8 mouse cellular contexts compared by ENCODE assay signal in the genomic region with DNA sequence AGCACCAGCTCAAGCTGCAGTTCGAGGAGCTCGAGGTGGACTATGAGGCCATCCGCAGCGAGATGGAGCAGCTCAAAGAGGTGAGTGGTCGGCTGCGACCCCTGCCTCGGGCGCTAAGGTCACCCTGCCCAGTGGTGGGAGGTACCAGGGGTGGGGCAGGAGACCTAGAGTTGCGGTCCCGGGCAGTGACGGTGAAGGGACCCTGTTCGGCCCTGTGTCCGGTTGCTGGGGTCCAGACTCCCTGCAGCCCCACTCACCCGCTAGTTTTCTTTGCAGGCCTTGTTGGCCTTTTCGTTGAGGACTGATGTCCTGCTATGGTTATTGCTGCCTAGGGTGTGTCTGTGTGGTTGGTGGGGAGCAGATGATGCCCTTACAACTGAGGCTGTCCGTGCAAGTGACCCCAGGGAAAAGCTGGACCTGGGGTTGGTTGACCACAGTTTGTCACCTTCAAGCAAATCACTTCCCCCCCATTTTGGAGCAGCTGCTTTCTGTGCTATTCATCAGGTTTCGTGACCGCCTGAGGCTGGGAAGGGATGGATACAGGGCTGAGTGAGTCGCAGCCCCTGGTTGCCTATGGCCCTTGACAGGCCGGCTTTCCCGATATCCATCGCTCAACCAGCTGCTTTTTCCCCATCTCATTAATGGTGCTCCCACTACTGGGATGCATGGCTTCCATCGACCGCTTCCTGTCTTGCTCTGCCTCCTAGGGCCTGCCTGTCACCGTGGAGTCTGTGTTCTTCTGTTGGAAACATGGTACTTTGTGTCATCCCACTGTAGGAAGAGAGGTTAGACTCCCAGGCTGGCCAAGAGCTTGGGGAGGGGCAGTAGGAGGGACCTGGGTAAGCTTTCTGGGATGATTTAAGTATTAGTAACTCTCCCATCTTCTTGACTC. TPM values are rescaled to one million over a fixed set of nuclear protein-coding genes. Genes with fewer than 3 reads are reported as not detected.
DNase-seq lines count a peak whose midpoint lies in the region; ATAC-seq and TF ChIP-seq lines count a peak whose summit lies in the region.

No protein-coding gene starts in this region.

- H3K4me2 ChIP-seq in lung, embryonic 14.5 days = peak overlapping the region; percentile 93
- H3K4me2 ChIP-seq in embryonic facial prominence, embryonic 12.5 days (replicated peaks) = peak overlapping the region; percentile 92
- peak overlapping the region; percentile 91 for H3K4me2 ChIP-seq in hindbrain, postnatal 0 days (ENCODE audit: low read depth, low read length)
- H3K4me2 ChIP-seq in midbrain, embryonic 14.5 days (ENCODE audit: low read length) = peak overlapping the region; percentile 94

- no peaks in the 10 kb centered on the region for H3K27me3 ChIP-seq in lung, embryonic 14.5 days (ENCODE audit: insufficient read depth, low read length)
- H3K27me3 ChIP-seq in embryonic facial prominence, embryonic 12.5 days = no peaks in the 10 kb centered on the region
- no peaks in the 10 kb centered on the region for H3K27me3 ChIP-seq in hindbrain, postnatal 0 days (ENCODE audit: insufficient read depth, low read length)
- no peaks in the 10 kb centered on the region for H3K27me3 ChIP-seq in midbrain, embryonic 14.5 days (ENCODE audit: control insufficient read depth, insufficient read depth, low read length)

- TF ChIP-seq CTCF in lung, embryonic 14.5 days (IDR thresholded peaks at IDR 0.05; ENCODE audit: low read depth) = no peak
- TF ChIP-seq CTCF in hindbrain, postnatal 0 days (IDR thresholded peaks at IDR 0.05; ENCODE audit: low read depth) = no peak

- peak; percentile 25; the same call in 1 of the 2 replicates for ATAC-seq in lung, embryonic 14.5 days (ENCODE audit: insufficient read depth)
- peak; percentile 7 for ATAC-seq in embryonic facial prominence, embryonic 12.5 days (ENCODE audit: insufficient number of reproducible peaks, insufficient read depth, low FRiP score, low TSS enrichment)
- ATAC-seq in hindbrain, postnatal 0 days = no peak
- peak; percentile 18; the same call in 1 of the 2 replicates for ATAC-seq in midbrain, embryonic 14.5 days (ENCODE audit: low FRiP score, low TSS enrichment)
- no peak for ATAC-seq in frontal cortex, adult (ENCODE audit: low TSS enrichment)

- H3K4me3 ChIP-seq in lung, embryonic 14.5 days (ENCODE audit: low read depth, low read length) = peak overlapping the region; percentile 96
- peak overlapping the region; percentile 61 for H3K4me3 ChIP-seq in embryonic facial prominence, embryonic 12.5 days
- H3K4me3 ChIP-seq in hindbrain, postnatal 0 days (ENCODE audit: low read length) = peak overlapping the region; percentile 73
- H3K4me3 ChIP-seq in midbrain, embryonic 14.5 days (replicated peaks; ENCODE audit: low read depth, low read length) = peak overlapping the region; percentile 93

- H3K9ac ChIP-seq in lung, embryonic 14.5 days = peak overlapping the region; percentile 90
- H3K9ac ChIP-seq in embryonic facial prominence, embryonic 12.5 days = peak overlapping the region; percentile 65
- peak overlapping the region; percentile 63 for H3K9ac ChIP-seq in hindbrain, postnatal 0 days (replicated peaks; ENCODE audit: low read length)
- peak overlapping the region; percentile 89 for H3K9ac ChIP-seq in midbrain, embryonic 14.5 days (replicated peaks; ENCODE audit: low read length)

- H3K27ac ChIP-seq in lung, embryonic 14.5 days (ENCODE audit: low read depth) = peak overlapping the region; percentile 60; the same call in 1 of the 2 replicates
- 0 out of 2 replicates have a peak overlapping the region, but pooled peaks have one; percentile 24 for H3K27ac ChIP-seq in embryonic facial prominence, embryonic 12.5 days
- peak overlapping the region; percentile 84 for H3K27ac ChIP-seq in hindbrain, postnatal 0 days
- peak overlapping the region; percentile 76 for H3K27ac ChIP-seq in midbrain, embryonic 14.5 days (replicated peaks; ENCODE audit: low read depth, low read length)

- 7% methylated on average over 25 of the region's 25 CpGs for WGBS in lung, embryonic 14.5 days
- whole genome bisulfite sequencing in embryonic facial prominence, embryonic 12.5 days = 9% methylated on average over 25 of the region's 25 CpGs
- WGBS in hindbrain, postnatal 0 days = 2% methylated on average over 25 of the region's 25 CpGs
- 5% methylated on average over 25 of the region's 25 CpGs for WGBS in midbrain, embryonic 14.5 days

- DNase-seq in lung, embryonic 14.5 days = no peak
- no peak for DNase-seq in lung, postnatal 25 days (ENCODE audit: low spot score)
- no peak for DNase-seq in hindbrain, postnatal 0 days (ENCODE audit: low spot score)
- peak; percentile 47 for DNase-seq in midbrain, embryonic 14.5 days
- DNase-seq in right cerebral cortex, postnatal 14 days = no peak
- no peak for DNase-seq in gastrocnemius, adult 8-10 months (ENCODE audit: low spot score in 2 of 2)

- H3K4me1 ChIP-seq in lung, embryonic 14.5 days (ENCODE audit: insufficient read depth) = peaks cover 12% of the 10 kb centered on the region
- H3K4me1 ChIP-seq in embryonic facial prominence, embryonic 12.5 days = peaks cover 45% of the 10 kb centered on the region
- H3K4me1 ChIP-seq in hindbrain, postnatal 0 days (ENCODE audit: insufficient read depth, low read length) = peaks cover 26% of the 10 kb centered on the region
- peaks cover 40% of the 10 kb centered on the region for H3K4me1 ChIP-seq in midbrain, embryonic 14.5 days (ENCODE audit: control insufficient read depth, insufficient read depth, low read length)

- H3K9me3 ChIP-seq in lung, embryonic 14.5 days (ENCODE audit: low read depth, low read length) = no peaks in the 10 kb centered on the region
- H3K9me3 ChIP-seq in embryonic facial prominence, embryonic 12.5 days = no peaks in the 10 kb centered on the region
- H3K9me3 ChIP-seq in hindbrain, postnatal 0 days (ENCODE audit: low read length) = no peaks in the 10 kb centered on the region
- H3K9me3 ChIP-seq in midbrain, embryonic 14.5 days (ENCODE audit: control insufficient read depth, low read length) = no peaks in the 10 kb centered on the region

- H3K36me3 ChIP-seq in lung, embryonic 14.5 days (ENCODE audit: insufficient read depth) = no peaks in the 10 kb centered on the region
- no peaks in the 10 kb centered on the region for H3K36me3 ChIP-seq in embryonic facial prominence, embryonic 12.5 days
- H3K36me3 ChIP-seq in hindbrain, postnatal 0 days (ENCODE audit: insufficient read depth, low read length) = no peaks in the 10 kb centered on the region
- no peaks in the 10 kb centered on the region for H3K36me3 ChIP-seq in midbrain, embryonic 14.5 days (ENCODE audit: control insufficient read depth, insufficient read depth, low read length)

RNA-seq across cellular contexts. Expression of gene Bicd2, which starts 0.7 kb away (rescaled TPM):
- polyA plus RNA-seq in lung, embryonic 14.5 days (2014; fragmentation: Nextera tagmentation; extraction: Ambion mirVana) = 33.7 and 36.7 TPM in 2 replicates
- 42.0 and 42.3 TPM in 2 replicates for polyA plus RNA-seq in embryonic facial prominence, embryonic 12.5 days (2016; fragmentation: Nextera tagmentation; extraction: Ambion mirVana)
- total RNA-seq in hindbrain, postnatal 0 days (2014; rRNA removed) = 48.2 and 51.2 TPM in 2 replicates
- polyA plus RNA-seq in hindbrain, postnatal 0 days (2015; fragmentation: Nextera tagmentation; extraction: Ambion mirVana) = 23.3 and 25.1 TPM in 2 replicates
- 25.3 and 30.1 TPM in 2 replicates for polyA plus RNA-seq in midbrain, embryonic 14.5 days (2014; fragmentation: Nextera tagmentation; extraction: Ambion mirVana)
- total RNA-seq in gastrocnemius, adult 8-10 months (2022) = 10 to 100 TPM; 21.6 to 26.7 (median 24.6) TPM

RNA-seq across cellular contexts. Expression of gene Fgd3, which starts 22.0 kb away (rescaled TPM):
- 0.34 and 0.42 TPM in 2 replicates for polyA plus RNA-seq in lung, embryonic 14.5 days (2014; fragmentation: Nextera tagmentation; extraction: Ambion mirVana)
- polyA plus RNA-seq in embryonic facial prominence, embryonic 12.5 days (2016; fragmentation: Nextera tagmentation; extraction: Ambion mirVana) = 1.2 and 1.5 TPM in 2 replicates
- 6.3 and 8.4 TPM in 2 replicates for total RNA-seq in hindbrain, postnatal 0 days (2014; rRNA removed)
- polyA plus RNA-seq in hindbrain, postnatal 0 days (2015; fragmentation: Nextera tagmentation; extraction: Ambion mirVana) = 1.6 TPM in 2 replicates
- polyA plus RNA-seq in midbrain, embryonic 14.5 days (2014; fragmentation: Nextera tagmentation; extraction: Ambion mirVana) = 1.8 and 2.0 TPM in 2 replicates
- total RNA-seq in gastrocnemius, adult 8-10 months (2022) = 1 to 10 TPM in 2 of 4 experiments, under 1 TPM in 2; 0.34 to 1.5 (median 0.98) TPM

Comparison
In these comparisons a context has a peak if more than half of its experiments do, and no peak if none do; other contexts are left out.
1. ATAC-seq: peak in lung, embryonic 14.5 days (single experiment), embryonic facial prominence, embryonic 12.5 days (single experiment) and midbrain, embryonic 14.5 days (single experiment); none in hindbrain, postnatal 0 days (single experiment) and frontal cortex, adult (single experiment).
2. H3K27ac ChIP-seq: peak in every context shown above with its lines; median percentile 84 in hindbrain, postnatal 0 days; 76 in midbrain, embryonic 14.5 days; 60 in lung, embryonic 14.5 days; 24 in embryonic facial prominence, embryonic 12.5 days.
3. Peak in every context shown above with its lines, with median percentiles within 50 percentile points of each other: H3K4me2 ChIP-seq, H3K4me3 ChIP-seq and H3K9ac ChIP-seq.